Mouse (Mus musculus) cerebellum, adult 2 months (tissue): ENCODE results near the gene Lrrfip2. TPM values are rescaled to one million over a fixed set of nuclear protein-coding genes. Genes with fewer than 3 reads are reported as not detected.
A peak's percentile ranks its signal among the peaks of the same experiment; 100 is the strongest.

Experiments
- DNase-seq, 2 experiments: peaks; one replicate each; pipeline ENCODE4 v3.0.0; 2021
- H3K27ac ChIP-seq: fragments of 200-500 bp; 2 replicates; pipeline ENCODE4 v1.5.1; 2012; ENCODE audit warnings: low read length, control low read depth, inconsistent platforms; ENCODE audit not compliant: insufficient read depth
- H3K27me3 ChIP-seq: fragments of 200-500 bp; 2 replicates; pipeline ENCODE4 v1.6.1; 2012; ENCODE audit warnings: inconsistent platforms, mild to moderate bottlenecking, low read length, moderate library complexity; ENCODE audit not compliant: control insufficient read depth, insufficient read depth
- H3K4me1 ChIP-seq: fragments of 200-500 bp; 2 replicates; pipeline ENCODE4 v1.6.1; 2011; ENCODE audit warnings: low read length; ENCODE audit not compliant: control insufficient read depth, insufficient read depth
- H3K4me3 ChIP-seq: fragments of 200-500 bp; replicated peaks from 2 replicates; pipeline ENCODE3; 2011; ENCODE audit warnings: mild to moderate bottlenecking, low read depth, low read length, control low read depth; ENCODE audit not compliant: insufficient read depth
- CTCF ChIP-seq: fragments of 200-500 bp; IDR thresholded peaks from 2 replicates; pipeline ENCODE4 v1.5.1; 2011; ENCODE audit warnings: low read depth, mild to moderate bottlenecking, control low read depth, low read length, moderate library complexity, borderline replicate concordance; ENCODE audit not compliant: insufficient read depth
- POLR2A ChIP-seq: fragments of 200-500 bp; IDR thresholded peaks from 2 replicates; pipeline ENCODE4 v1.6.1; 2011; ENCODE audit warnings: low read length, control low read depth, borderline replicate concordance; ENCODE audit not compliant: insufficient read depth
- WGBS: fragments of 180-500 bp; shearing (Covaris S2); methylation state at CpG from one replicate; pipeline ENCODE4 v1.1.7; 2018; 5-methylcytosine and 5-hydroxymethylcytosine counted together
- polyA plus RNA-seq: library from polyadenylated mRNA; depleted of rRNA; stranded (reverse); fragments of >200 nt; gene quantifications from 2 replicates; pipeline ENCODE4 v1.2.3, GENCODE M21; 2012

The Lrrfip2 gene
- polyA plus RNA-seq, 1 experiment, result 62.8 TPM

GRCm38 (mm10) chr9:111243384-111243783 is 126.0 kb downstream of the Lrrfip2 start:
- Histone ChIP-seq H3K4me3 (no peak overlapping the region), H3K4me1 (no peaks in the 10 kb centered on the region), H3K27ac (no peak overlapping the region), H3K27me3 (no peaks in the 10 kb centered on the region)
- DNase-seq, result no peak
- WGBS, result 74% methylated on average over 6 of the region's 6 CpGs
- TF ChIP-seq CTCF, result no peak
- no peak for TF ChIP-seq POLR2A

DNA sequence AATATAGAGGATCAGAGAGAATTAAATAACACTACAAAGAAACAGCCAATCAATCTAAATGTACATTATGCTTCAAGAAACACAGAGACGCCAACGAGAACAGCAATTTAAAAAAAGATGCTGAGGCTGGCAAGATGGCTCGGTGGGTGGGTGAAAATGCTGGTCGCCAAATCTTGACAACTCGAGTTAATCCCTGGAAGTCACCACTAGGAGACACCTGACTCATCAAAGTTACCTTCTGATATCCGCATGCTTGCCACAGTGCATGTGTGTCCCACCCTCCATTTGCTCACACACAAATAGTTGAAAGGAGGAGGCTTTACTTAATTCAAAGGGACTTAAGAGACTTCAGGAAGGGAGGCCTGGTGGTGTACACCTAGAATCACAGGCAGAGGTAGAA is 128.2 kb downstream of the Lrrfip2 start:
- DNase-seq, result no peak
- Histone ChIP-seq H3K27me3 (no peaks in the 10 kb centered on the region), H3K27ac (no peak overlapping the region), H3K4me3 (no peak overlapping the region), H3K4me1 (no peaks in the 10 kb centered on the region)
- TF ChIP-seq CTCF, result no peak
- TF ChIP-seq POLR2A, result no peak
- 58% methylated on average over 6 of the region's 6 CpGs for WGBS

DNA sequence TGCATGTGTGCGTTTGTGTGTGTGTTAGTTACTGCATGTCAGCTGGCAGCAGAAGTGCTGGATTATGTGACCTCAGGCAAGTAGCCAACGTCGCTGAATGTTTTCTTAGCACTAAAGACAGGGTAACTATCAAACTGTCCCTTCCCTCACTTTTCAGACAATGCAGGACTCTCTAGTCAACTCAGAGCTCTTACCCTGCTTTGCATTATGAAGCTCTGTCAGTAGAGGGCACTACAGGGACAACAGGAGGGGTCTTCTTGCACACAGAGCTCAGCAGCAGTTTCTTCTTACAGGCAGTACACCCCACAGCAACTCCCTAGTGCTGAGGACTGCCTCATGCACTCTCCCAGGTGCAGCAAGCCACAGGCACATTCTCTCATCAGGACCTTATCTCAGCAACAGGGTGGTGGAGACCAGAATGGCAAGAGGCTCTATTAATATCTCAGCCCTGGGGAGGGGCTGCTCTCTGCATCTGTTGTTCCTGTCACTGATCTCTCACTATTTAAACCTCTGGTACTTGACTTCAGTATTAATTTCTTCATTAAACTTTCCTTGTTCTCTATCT is 130.4 kb downstream of the Lrrfip2 start:
- Histone ChIP-seq H3K27ac (no peak overlapping the region), H3K4me1 (no peaks in the 10 kb centered on the region), H3K4me3 (no peak overlapping the region), H3K27me3 (no peaks in the 10 kb centered on the region)
- no peak for DNase-seq
- WGBS, result 79% methylated on average over 3 of the region's 3 CpGs
- TF ChIP-seq POLR2A, result no peak

DNA sequence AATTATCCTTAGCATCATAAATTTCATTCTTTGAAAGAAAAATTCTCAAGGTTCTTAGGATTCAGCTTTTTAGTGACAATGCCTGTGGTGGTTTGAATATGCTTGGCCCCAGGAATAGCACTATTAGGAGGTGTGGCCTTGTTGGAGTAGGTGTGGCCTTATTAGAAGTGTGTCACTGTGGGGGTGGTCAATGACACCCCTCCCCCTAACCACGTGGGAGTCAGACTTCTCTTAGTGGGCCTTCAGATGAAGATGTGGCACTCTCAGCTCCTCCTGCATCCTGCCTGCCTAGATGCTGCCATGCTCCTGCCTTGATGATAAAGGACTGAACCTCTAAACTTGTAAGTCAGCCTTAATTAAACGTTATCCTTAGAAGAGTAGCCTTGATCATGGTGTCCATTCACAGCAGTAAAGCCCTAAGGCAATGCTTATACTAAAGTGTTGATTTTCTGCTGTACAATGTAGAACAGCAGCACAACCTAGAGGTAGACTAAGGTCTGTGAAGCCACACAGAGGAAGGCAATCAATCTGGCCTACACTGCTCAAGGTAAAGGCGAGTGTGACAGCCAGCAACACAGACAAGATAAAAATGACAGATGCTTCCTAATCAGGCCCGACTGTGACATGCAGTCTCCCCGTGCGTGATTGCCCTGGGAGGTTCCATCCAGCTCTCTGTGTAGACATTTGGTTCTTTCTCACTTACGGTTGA is 134.9 kb downstream of the Lrrfip2 start:
- TF ChIP-seq CTCF, result no peak
- no peak for TF ChIP-seq POLR2A
- Histone ChIP-seq H3K4me1 (no peaks in the 10 kb centered on the region), H3K4me3 (no peak overlapping the region), H3K27me3 (no peaks in the 10 kb centered on the region), H3K27ac (no peak overlapping the region)
- no peak for DNase-seq
- 76% methylated on average over 7 of the region's 7 CpGs for WGBS

- no peak overlapping the region for H3K27ac ChIP-seq
- 17% methylated on average over 1 of the region's 1 CpGs for WGBS
- no peaks in the 10 kb centered on the region for H3K4me1 ChIP-seq
- DNase-seq, result peak in 1 of 2 experiments; percentile 37
- no peak for TF ChIP-seq CTCF
- TF ChIP-seq POLR2A, result no peak
- no peak overlapping the region for H3K4me3 ChIP-seq
- H3K27me3 ChIP-seq, result no peaks in the 10 kb centered on the region
Measured at GRCm38 (mm10) chr9:111260360-111260985, 143.1 kb downstream of the Lrrfip2 start.

DNA sequence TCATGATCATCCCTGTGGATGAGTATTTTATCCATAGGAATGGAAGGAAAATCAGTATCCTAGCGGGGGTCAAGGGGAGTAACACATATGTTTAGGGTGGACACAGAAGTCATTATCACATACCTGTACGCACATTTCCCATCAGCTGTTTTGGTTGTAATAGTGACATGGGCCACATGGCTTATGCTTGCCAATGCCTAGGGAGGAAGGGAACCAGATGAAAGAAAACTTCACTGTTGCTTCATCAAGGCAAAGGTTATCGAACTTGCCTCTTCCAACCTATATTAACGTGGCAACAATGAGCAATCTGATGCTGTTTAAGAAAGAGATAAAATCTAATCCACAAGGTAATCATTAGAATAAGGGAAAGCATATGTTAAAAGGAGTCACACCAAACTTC is 144.0 kb downstream of the Lrrfip2 start:
- no peak overlapping the region for H3K4me3 ChIP-seq
- H3K4me1 ChIP-seq, result no peaks in the 10 kb centered on the region
- no peak overlapping the region for H3K27ac ChIP-seq
- DNase-seq, result no peak
- 97% methylated on average over 4 of the region's 4 CpGs for WGBS
- no peaks in the 10 kb centered on the region for H3K27me3 ChIP-seq
- TF ChIP-seq CTCF, result no peak

- H3K4me3 ChIP-seq, result no peak overlapping the region
- peaks cover 3% of the 10 kb centered on the region; the same call in 1 of the 2 replicates for H3K4me1 ChIP-seq
- 96% methylated on average over 2 of the region's 2 CpGs for WGBS
- no peak for DNase-seq
- H3K27ac ChIP-seq, result no peak overlapping the region
- no peaks in the 10 kb centered on the region for H3K27me3 ChIP-seq
- TF ChIP-seq POLR2A (no peak), CTCF (no peak)
Measured at GRCm38 (mm10) chr9:111267998-111268397, 150.6 kb downstream of the Lrrfip2 start.

DNA sequence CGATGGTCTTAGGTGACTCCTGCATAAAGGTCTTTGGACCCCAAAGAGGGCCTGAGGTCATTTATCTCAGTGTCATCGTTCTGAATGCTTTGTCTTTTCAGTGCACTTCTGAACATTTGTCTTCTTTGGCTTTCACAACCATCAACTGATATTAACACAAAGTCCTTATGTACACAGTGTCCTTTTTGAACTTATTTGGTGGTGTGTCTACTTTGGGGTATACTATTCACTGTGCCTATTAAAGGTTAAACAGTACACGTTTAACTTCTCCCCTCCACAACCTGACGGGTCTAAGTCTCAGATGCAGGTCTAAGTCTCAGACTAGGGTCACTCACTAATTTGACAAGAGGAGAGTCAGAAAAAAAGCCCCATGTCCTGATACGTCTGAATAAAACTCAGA is 153.2 kb downstream of the Lrrfip2 start:
- H3K27me3 ChIP-seq, result no peaks in the 10 kb centered on the region
- no peak overlapping the region; the same call in 1 of the 2 replicates for H3K27ac ChIP-seq
- H3K4me1 ChIP-seq, result peaks cover 9% of the 10 kb centered on the region; the same call in 1 of the 2 replicates
- 9% methylated on average over 5 of the region's 5 CpGs for WGBS
- H3K4me3 ChIP-seq, result peak overlapping the region; percentile 95
- TF ChIP-seq CTCF, result no peak
- TF ChIP-seq POLR2A, result no peak
- DNase-seq, result no peak
